Mouse (Mus musculus) kidney, postnatal 0 days (tissue): ENCODE data around the gene Ccdc28a. TPM values are rescaled to one million over a fixed set of nuclear protein-coding genes. Genes with fewer than 3 reads are reported as not detected.
A peak's percentile ranks its signal among the peaks of the same experiment; 100 is the strongest.

Experiments used
- ATAC-seq: fragments of 200-750 bp; cut with Nextera tagmentation; replicated peaks from 2 replicates; pipeline ENCODE4 v1.8.0; 2017; ENCODE audit warnings: low read depth, moderate number of reproducible peaks, moderate TSS enrichment, moderate library complexity; ENCODE audit not compliant: low FRiP score
- DNase-seq: peaks from one replicate; pipeline ENCODE4 v3.0.0-alpha.2; 2016; ENCODE audit warnings: low spot score
- H3K27ac ChIP-seq: fragments of 300-500 bp; sonication (generic); 2 replicates; pipeline ENCODE4 v1.5.1; 2014; ENCODE audit warnings: mild to moderate bottlenecking
- H3K27me3 ChIP-seq: fragments of 300-500 bp; sonication (generic); 2 replicates; pipeline ENCODE4 v1.6.1; 2014; ENCODE audit warnings: low read length, mixed read lengths; ENCODE audit not compliant: insufficient read depth
- H3K36me3 ChIP-seq: fragments of 300-500 bp; sonication (generic); 2 replicates; pipeline ENCODE4 v1.6.1; 2014; ENCODE audit warnings: low read length, mixed read lengths; ENCODE audit not compliant: insufficient read depth
- H3K4me1 ChIP-seq: fragments of 300-500 bp; sonication (generic); replicated peaks from 2 replicates; pipeline ENCODE4 v1.6.1; 2014; ENCODE audit warnings: antibody characterized with exemption, low read length, mixed read lengths; ENCODE audit not compliant: insufficient read depth
- H3K4me2 ChIP-seq: fragments of 300-500 bp; sonication (generic); 2 replicates; pipeline ENCODE4 v1.6.1; 2014; ENCODE audit warnings: mild to moderate bottlenecking, low read length, moderate library complexity, mixed read lengths
- H3K4me3 ChIP-seq: fragments of 300-500 bp; sonication (generic); replicated peaks from 2 replicates; pipeline ENCODE4 v1.5.1; 2014; ENCODE audit warnings: low read depth, low read length
- H3K9ac ChIP-seq: fragments of 300-500 bp; sonication (generic); 2 replicates; pipeline ENCODE4 v1.6.1; 2014; ENCODE audit warnings: low read depth, low read length
- H3K9me3 ChIP-seq: fragments of 300-500 bp; sonication (generic); replicated peaks from 2 replicates; pipeline ENCODE4 v1.6.1; 2016; ENCODE audit warnings: low read length, inconsistent platforms, mixed read lengths
- CTCF ChIP-seq: IDR thresholded peaks from 2 replicates; pipeline ENCODE4 v1.5.1; 2016; ENCODE audit warnings: antibody characterized with exemption, low read depth, mild to moderate bottlenecking, moderate library complexity
- WGBS: fragments of 180-500 bp; shearing (Covaris S2); extraction: QIAGEN DNeasy Blood & Tissue Kit; methylation state at CpG from one replicate; pipeline ENCODE4 v1.1.7; 2014; 5-methylcytosine and 5-hydroxymethylcytosine counted together
- polyA plus RNA-seq: library from polyadenylated mRNA; unstranded; fragments of >200 nt; fragmentation: Nextera tagmentation; extraction: Ambion mirVana; gene quantifications from 2 replicates; pipeline ENCODE4 v1.2.1, GENCODE M21; 2015

Gene Ccdc28a
- polyA plus RNA-seq, 1 experiment from 2014 or later: 16.5 TPM

GRCm38 (mm10) chr10:18210726-18211125 lies 24.1 kb downstream of the Ccdc28a start, which contains the start of gene Ect2l:
TSS of gene Ect2l (minus strand) at chr10:18210890.
- Histone ChIP-seq H3K36me3 (no peaks in the 10 kb centered on the region), H3K27me3 (no peaks in the 10 kb centered on the region), H3K4me3 (no peak within 1 kb of the TSS), H3K4me1 (no peaks in the 10 kb centered on the region), H3K9ac (no peak within 1 kb of the TSS), H3K27ac (peak within 1 kb of the TSS; percentile 31), H3K4me2 (peak within 1 kb of the TSS; percentile 35; the same call in 1 of the 2 replicates), H3K9me3 (no peaks in the 10 kb centered on the region)
- ATAC-seq: peak; percentile 87
- peak; percentile 82 for TF ChIP-seq CTCF
- peak; percentile 67 for DNase-seq
- WGBS: 5% methylated on average over 11 of the region's 11 CpGs

GRCm38 (mm10) chr10:18210119-18210518 lies 24.7 kb downstream of the Ccdc28a start:
- Histone ChIP-seq H3K9me3 (no peaks in the 10 kb centered on the region), H3K27ac (peak overlapping the region; percentile 31), H3K27me3 (no peaks in the 10 kb centered on the region), H3K4me1 (no peaks in the 10 kb centered on the region), H3K36me3 (no peaks in the 10 kb centered on the region), H3K9ac (no peak overlapping the region), H3K4me3 (no peak overlapping the region), H3K4me2 (peak overlapping the region; percentile 35; the same call in 1 of the 2 replicates)
- WGBS: 47% methylated on average over 6 of the region's 6 CpGs
- no peak for TF ChIP-seq CTCF
- peak; percentile 10; the same call in 1 of the 2 replicates for ATAC-seq
- peak; percentile 68 for DNase-seq

DNA sequence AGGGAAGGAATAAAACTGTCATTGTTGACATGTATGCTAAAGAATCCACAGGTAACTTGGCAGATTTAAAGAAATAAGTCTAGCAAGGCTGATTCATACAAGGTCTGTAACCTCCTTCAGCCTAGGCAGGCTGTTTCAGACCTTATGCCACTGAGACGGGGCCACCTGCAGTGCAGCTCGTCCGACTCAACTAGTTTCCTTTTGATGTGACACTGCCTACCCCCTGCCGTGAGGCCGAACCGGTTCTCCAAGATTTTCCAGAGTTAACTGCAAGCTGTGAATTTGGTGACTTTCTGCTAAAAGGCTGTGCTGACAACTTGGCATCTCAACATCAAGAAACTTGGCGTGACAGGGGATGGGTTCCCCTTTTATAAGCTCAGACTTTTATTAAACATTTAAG lies 30.7 kb downstream of the Ccdc28a start:
- ATAC-seq (no peak), DNase-seq (no peak)
- no peak overlapping the region for H3K4me3 ChIP-seq
- H3K36me3 ChIP-seq: no peaks in the 10 kb centered on the region
- no peaks in the 10 kb centered on the region for H3K4me1 ChIP-seq
- H3K27ac ChIP-seq: no peak overlapping the region
- H3K4me2 ChIP-seq: no peak overlapping the region
- no peak overlapping the region for H3K9ac ChIP-seq
- no peaks in the 10 kb centered on the region for H3K9me3 ChIP-seq
- TF ChIP-seq CTCF: no peak
- 22% methylated on average over 7 of the region's 7 CpGs for WGBS
- no peaks in the 10 kb centered on the region for H3K27me3 ChIP-seq

DNA sequence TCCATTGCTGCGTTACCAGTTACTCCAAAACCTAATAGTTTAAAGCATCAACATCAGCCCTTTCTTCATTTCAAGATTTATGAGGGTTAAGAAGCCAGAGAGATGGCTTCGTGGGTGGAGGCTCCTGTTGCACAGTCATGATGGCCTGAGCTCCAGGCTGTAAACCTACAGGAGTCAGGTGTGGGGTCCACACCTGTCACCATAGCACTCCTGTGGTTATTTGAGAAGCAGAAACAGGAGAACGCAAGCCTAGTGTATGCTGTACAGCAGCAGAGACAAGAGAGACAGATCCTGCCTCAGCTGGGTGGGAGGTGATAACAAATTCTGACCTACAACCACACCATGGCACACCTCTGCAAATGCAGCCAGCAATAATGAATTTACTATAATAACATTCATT lies 32.4 kb downstream of the Ccdc28a start:
- 60% methylated on average over 3 of the region's 3 CpGs for WGBS
- ATAC-seq (no peak), DNase-seq (no peak)
- H3K9me3 ChIP-seq: no peaks in the 10 kb centered on the region
- no peaks in the 10 kb centered on the region for H3K36me3 ChIP-seq
- H3K4me1 ChIP-seq: no peaks in the 10 kb centered on the region
- no peaks in the 10 kb centered on the region for H3K27me3 ChIP-seq
- H3K4me2 ChIP-seq: no peak overlapping the region
- no peak overlapping the region for H3K9ac ChIP-seq
- TF ChIP-seq CTCF: no peak
- H3K4me3 ChIP-seq: no peak overlapping the region
- H3K27ac ChIP-seq: no peak overlapping the region

DNA sequence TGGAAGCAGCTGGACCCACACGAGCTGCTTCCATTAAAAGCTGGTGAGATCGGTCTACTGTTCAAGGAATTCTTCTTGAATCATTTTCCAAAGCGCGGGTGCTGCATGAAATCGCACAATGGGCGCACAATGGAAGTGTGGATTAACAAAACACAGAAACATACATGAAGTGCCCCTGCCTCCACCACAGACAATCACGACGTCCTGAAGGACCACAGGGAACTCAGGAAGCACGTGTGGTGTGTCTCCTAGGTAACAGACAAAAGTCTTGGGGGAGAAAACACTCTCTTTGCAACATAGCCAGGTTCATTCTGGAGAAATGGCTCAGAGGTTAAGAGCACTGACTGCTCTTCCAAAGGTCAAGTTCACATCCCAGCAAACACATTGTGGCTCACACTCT lies 34.1 kb downstream of the Ccdc28a start:
- ATAC-seq (no peak), DNase-seq (no peak)
- Histone ChIP-seq H3K4me3 (no peak overlapping the region), H3K27me3 (no peaks in the 10 kb centered on the region), H3K4me2 (no peak overlapping the region), H3K36me3 (no peaks in the 10 kb centered on the region), H3K4me1 (no peaks in the 10 kb centered on the region), H3K27ac (no peak overlapping the region), H3K9me3 (no peaks in the 10 kb centered on the region), H3K9ac (no peak overlapping the region)
- WGBS: 77% methylated on average over 9 of the region's 9 CpGs
- no peak for TF ChIP-seq CTCF

GRCm38 (mm10) chr10:18199919-18200318 lies 34.9 kb downstream of the Ccdc28a start:
- no peak for ATAC-seq
- H3K27ac ChIP-seq: no peak overlapping the region
- WGBS: 77% methylated on average over 4 of the region's 4 CpGs

More at GRCm38 (mm10) chr10:18199919-18200318, 34.9 kb downstream of the Ccdc28a start:
- no peak for DNase-seq
- H3K4me1 ChIP-seq: no peaks in the 10 kb centered on the region
- H3K4me3 ChIP-seq: no peak overlapping the region
- H3K27me3 ChIP-seq: no peaks in the 10 kb centered on the region
- H3K9ac ChIP-seq: no peak overlapping the region
- H3K4me2 ChIP-seq: no peak overlapping the region
- no peak for TF ChIP-seq CTCF
- H3K36me3 ChIP-seq: no peaks in the 10 kb centered on the region
- no peaks in the 10 kb centered on the region for H3K9me3 ChIP-seq
